Mouse (Mus musculus): ENCODE results near the gene Pou3f3. TPM values are rescaled to one million over a fixed set of nuclear protein-coding genes. Genes with fewer than 3 reads are reported as not detected.

The Pou3f3 gene
- polyA plus RNA-seq, 1 experiment from 2014 or later: 7.6 TPM

DNA sequence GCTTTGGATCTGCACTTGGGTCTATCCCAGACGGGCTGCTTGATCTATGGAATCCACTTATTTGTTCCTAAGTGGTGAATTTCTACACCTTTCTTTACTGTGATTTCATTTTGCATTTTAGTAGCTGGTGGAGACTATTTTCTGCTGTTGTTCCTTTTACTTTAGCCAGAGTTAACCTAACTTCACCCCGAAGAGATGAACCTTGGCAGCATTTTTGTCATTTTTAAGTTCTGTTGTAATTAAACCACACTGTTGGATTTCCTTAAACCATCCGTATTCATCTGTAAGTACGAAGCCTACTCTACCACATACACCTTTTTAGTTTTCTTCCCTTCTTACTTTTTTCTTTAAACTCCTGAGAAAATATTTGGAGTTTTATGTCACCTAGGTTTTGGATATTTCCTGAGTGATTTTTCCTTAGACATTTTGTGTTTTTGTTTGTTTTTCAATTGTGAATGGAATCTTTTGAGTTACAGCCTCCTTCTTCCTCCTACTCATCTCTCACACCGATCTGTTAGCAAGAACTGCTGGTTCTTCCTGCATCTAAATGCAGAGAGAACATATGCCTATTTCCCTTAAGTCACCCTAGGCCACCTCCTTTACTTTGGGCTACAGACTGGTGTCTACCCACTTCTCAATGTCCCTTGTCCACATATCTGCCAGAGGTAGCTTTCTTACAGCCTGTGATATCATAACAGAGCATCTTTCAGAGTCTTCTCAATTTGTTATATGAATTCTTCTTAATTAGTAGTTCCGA, 54.1 kb downstream of the Pou3f3 start:
- ATAC-seq (ENCODE audit: low FRiP score, low TSS enrichment): no peak
- H3K4me3 ChIP-seq (ENCODE audit: low read length): no peak overlapping the region
- H3K9me3 ChIP-seq (ENCODE audit: low read length): no peaks in the 10 kb centered on the region
- H3K9ac ChIP-seq (replicated peaks; ENCODE audit: low read length): no peak overlapping the region
- H3K4me1 ChIP-seq (ENCODE audit: insufficient read depth, low read length): no peaks in the 10 kb centered on the region
- H3K4me2 ChIP-seq (replicated peaks; ENCODE audit: low read depth, low read length): no peak overlapping the region
- no peaks in the 10 kb centered on the region for H3K27me3 ChIP-seq (ENCODE audit: insufficient read depth, low read length)
- no peaks in the 10 kb centered on the region for H3K36me3 ChIP-seq (ENCODE audit: insufficient read depth, low read length)
- 80% methylated on average over 6 of the region's 6 CpGs for WGBS
- no peak overlapping the region for H3K27ac ChIP-seq (ENCODE audit: low read length)

Other genes with a start within 250 kb of the Pou3f3 start
- gene Mrps9, start 155.5 kb downstream of the Pou3f3 start, polyA plus RNA-seq (2015; fragmentation: Nextera tagmentation; extraction: Ambion mirVana): 59.1 and 65.0 TPM in 2 replicates